Mouse (Mus musculus) lung, embryonic 15.5 days (tissue): Measurements from ENCODE around the gene Slc22a20. TPM values are rescaled to one million over a fixed set of nuclear protein-coding genes. Genes with fewer than 3 reads are reported as not detected.
A peak's percentile ranks its signal among the peaks of the same experiment; 100 is the strongest.

Experiments
- ATAC-seq: fragments of 200-750 bp; cut with Nextera tagmentation; 2 replicates; pipeline ENCODE4 v1.8.0; 2017; ENCODE audit warnings: moderate number of reproducible peaks, borderline replicate concordance; ENCODE audit not compliant: low FRiP score, low TSS enrichment; ENCODE audit errors: extremely low read depth
- H3K27ac ChIP-seq: fragments of 300-500 bp; sonication (generic); 2 replicates; pipeline ENCODE4 v1.5.1; 2015; ENCODE audit warnings: moderate library complexity, mild to moderate bottlenecking, inconsistent platforms
- H3K27me3 ChIP-seq: fragments of 300-500 bp; sonication (generic); 2 replicates; pipeline ENCODE4 v1.6.1; 2015; ENCODE audit warnings: inconsistent platforms
- H3K36me3 ChIP-seq: fragments of 300-500 bp; sonication (generic); 2 replicates; pipeline ENCODE4 v1.6.1; 2015; ENCODE audit warnings: inconsistent platforms
- H3K4me1 ChIP-seq: fragments of 300-500 bp; sonication (generic); 2 replicates; pipeline ENCODE4 v1.6.1; 2015; ENCODE audit warnings: inconsistent platforms
- H3K4me2 ChIP-seq: fragments of 300-500 bp; sonication (generic); 2 replicates; pipeline ENCODE4 v1.6.1; 2015; ENCODE audit warnings: inconsistent platforms, mild to moderate bottlenecking, moderate library complexity
- H3K4me3 ChIP-seq: fragments of 300-500 bp; sonication (generic); 2 replicates; pipeline ENCODE4 v1.5.1; 2015; ENCODE audit warnings: mild to moderate bottlenecking, inconsistent platforms
- H3K9ac ChIP-seq: fragments of 300-500 bp; sonication (generic); 2 replicates; pipeline ENCODE4 v1.6.1; 2015; ENCODE audit warnings: inconsistent platforms
- H3K9me3 ChIP-seq: fragments of 300-500 bp; sonication (generic); 2 replicates; pipeline ENCODE4 v1.6.1; 2016; ENCODE audit warnings: inconsistent platforms
- WGBS: fragments of 180-500 bp; shearing (Covaris S2); methylation state at CpG from one replicate; pipeline ENCODE4 v1.1.7; 2015; 5-methylcytosine and 5-hydroxymethylcytosine counted together
- polyA plus RNA-seq: library from polyadenylated mRNA; unstranded; fragments of >200 nt; fragmentation: Nextera tagmentation; extraction: Ambion mirVana; gene quantifications from 2 replicates; pipeline ENCODE4 v1.2.1, GENCODE M21; 2015

Gene Slc22a20
- polyA plus RNA-seq, 1 experiment from 2014 or later = not detected

DNA sequence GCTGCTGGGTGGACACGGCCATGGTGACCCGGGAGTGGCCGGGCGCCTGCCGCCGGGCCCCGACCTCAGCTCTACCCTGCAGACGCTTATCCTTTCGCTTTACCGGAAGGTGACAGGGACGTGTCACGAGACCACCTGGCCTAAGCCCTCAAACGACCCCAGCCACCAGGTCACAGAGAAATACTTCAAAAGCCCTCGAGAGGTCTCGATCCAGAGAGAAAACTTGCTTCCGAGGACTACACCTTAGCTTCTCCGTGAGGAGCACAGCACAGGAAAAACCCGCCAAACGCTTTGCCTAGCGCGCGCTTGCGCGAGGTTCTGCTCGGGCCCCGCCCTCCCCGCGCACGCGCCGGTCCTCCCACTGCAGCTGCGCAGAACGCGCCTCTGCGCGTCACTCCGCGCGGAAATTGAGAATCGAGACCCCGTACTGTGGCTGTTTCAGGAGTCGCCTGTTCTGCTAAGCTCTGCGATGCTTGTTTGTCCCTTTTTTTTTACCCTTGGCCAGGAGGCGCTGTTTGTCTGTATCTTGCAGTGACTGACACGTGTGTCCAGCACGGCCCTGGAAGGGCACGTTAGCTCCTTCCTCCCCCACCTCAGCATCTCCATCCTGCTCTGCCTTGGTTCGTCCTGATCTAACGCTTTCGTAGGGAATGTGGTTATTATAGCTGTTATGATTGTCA, 21.9 kb downstream of the Slc22a20 start, which contains the start of gene Pola2:
TSS of gene Pola2 (minus strand) at position 320 of the 680 bp plus-strand sequence.
- Histone ChIP-seq H3K9ac (peak within 1 kb of the TSS; percentile 79), H3K27me3 (no peaks in the 10 kb centered on the region), H3K4me2 (peak within 1 kb of the TSS; percentile 81), H3K4me1 (peaks cover 26% of the 10 kb centered on the region), H3K36me3 (peaks cover 6% of the 10 kb centered on the region; the same call in 1 of the 2 replicates), H3K4me3 (peak within 1 kb of the TSS; percentile 72), H3K9me3 (no peaks in the 10 kb centered on the region), H3K27ac (peak within 1 kb of the TSS; percentile 73)
- WGBS = under 1% methylated on average over 50 of the region's 50 CpGs
- peak; percentile 74 for ATAC-seq

DNA sequence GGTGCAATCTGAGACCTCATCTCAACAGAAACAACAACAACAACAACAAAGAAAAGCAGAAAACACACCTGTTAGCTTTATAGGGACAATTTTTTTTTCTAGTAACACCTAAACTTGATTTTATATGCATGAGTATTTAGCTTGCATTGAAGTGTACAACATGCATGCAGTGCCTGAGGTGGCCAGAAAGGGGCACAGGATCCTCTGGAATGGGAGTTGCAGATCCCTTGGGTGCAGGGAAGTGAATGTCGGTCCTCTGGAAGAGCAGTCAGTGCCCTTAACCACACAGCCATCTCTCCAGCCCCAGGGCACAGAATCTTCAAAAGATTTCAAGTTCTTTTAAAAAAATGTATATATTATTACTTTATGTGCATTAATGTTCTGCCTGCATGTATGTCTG, 23.3 kb downstream of the Slc22a20 start:
- peak overlapping the region; percentile 79 for H3K9ac ChIP-seq
- H3K27ac ChIP-seq = no peak overlapping the region
- ATAC-seq = no peak
- H3K4me2 ChIP-seq = peak overlapping the region; percentile 81
- WGBS = 9% methylated on average over 1 of the region's 1 CpGs
- peak overlapping the region; percentile 72 for H3K4me3 ChIP-seq
- no peaks in the 10 kb centered on the region for H3K27me3 ChIP-seq
- peaks cover 19% of the 10 kb centered on the region for H3K36me3 ChIP-seq
- peaks cover 26% of the 10 kb centered on the region for H3K4me1 ChIP-seq
- no peaks in the 10 kb centered on the region for H3K9me3 ChIP-seq

DNA sequence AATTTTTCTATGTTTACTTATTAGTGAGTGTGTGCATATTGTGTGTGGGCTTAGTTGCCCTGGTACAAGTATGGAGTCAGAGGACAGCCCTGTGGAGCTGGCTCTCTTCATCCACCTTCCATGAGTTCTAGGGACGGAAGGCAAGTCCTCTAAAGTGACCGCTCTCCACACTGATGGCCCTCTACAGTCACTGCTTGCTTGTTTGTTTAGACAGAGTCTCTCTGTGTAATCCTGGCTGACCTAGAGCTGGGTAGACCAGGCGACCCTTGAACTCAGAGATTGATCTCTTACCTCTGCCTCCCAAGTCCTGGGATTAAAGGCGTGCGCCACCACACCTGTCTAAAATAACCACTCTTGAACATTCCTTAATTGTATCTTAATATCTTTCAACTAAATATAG, 28.6 kb downstream of the Slc22a20 start:
- H3K4me1 ChIP-seq = peaks cover 28% of the 10 kb centered on the region
- peaks cover 53% of the 10 kb centered on the region for H3K36me3 ChIP-seq
- H3K27ac ChIP-seq = no peak overlapping the region
- WGBS = 82% methylated on average over 5 of the region's 5 CpGs
- no peaks in the 10 kb centered on the region for H3K9me3 ChIP-seq
- H3K4me3 ChIP-seq = no peak overlapping the region
- no peaks in the 10 kb centered on the region for H3K27me3 ChIP-seq
- no peak for ATAC-seq
- H3K4me2 ChIP-seq = no peak overlapping the region
- H3K9ac ChIP-seq = no peak overlapping the region

DNA sequence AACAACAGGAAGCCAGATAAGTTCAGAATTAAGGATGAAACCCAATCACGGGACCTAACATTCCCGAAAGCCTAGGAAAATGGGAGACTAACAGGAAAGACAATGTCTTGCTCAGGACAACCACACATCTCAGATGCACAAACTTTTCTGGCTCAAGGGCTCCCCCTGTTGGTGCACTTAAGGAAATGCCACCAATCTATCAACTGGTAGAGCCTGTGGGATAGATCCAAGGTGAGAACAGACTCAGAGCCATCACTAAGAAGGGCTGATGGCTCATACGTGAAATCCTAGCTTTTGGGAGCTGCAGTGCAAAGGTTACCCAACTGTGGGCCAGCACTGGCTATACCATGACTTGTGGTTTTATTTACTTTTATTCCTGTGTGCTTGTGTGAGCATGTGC, 29.3 kb downstream of the Slc22a20 start:
- H3K4me2 ChIP-seq = peak overlapping the region; percentile 41; the same call in 1 of the 2 replicates
- no peak overlapping the region for H3K9ac ChIP-seq
- H3K36me3 ChIP-seq = peaks cover 54% of the 10 kb centered on the region
- H3K4me3 ChIP-seq = no peak overlapping the region
- H3K27ac ChIP-seq = peak overlapping the region; percentile 22; the same call in 1 of the 2 replicates
- peak; percentile 39; the same call in 1 of the 2 replicates for ATAC-seq
- WGBS = 13% methylated on average over 3 of the region's 3 CpGs
- no peaks in the 10 kb centered on the region for H3K9me3 ChIP-seq
- no peaks in the 10 kb centered on the region for H3K27me3 ChIP-seq
- H3K4me1 ChIP-seq = peaks cover 22% of the 10 kb centered on the region

DNA sequence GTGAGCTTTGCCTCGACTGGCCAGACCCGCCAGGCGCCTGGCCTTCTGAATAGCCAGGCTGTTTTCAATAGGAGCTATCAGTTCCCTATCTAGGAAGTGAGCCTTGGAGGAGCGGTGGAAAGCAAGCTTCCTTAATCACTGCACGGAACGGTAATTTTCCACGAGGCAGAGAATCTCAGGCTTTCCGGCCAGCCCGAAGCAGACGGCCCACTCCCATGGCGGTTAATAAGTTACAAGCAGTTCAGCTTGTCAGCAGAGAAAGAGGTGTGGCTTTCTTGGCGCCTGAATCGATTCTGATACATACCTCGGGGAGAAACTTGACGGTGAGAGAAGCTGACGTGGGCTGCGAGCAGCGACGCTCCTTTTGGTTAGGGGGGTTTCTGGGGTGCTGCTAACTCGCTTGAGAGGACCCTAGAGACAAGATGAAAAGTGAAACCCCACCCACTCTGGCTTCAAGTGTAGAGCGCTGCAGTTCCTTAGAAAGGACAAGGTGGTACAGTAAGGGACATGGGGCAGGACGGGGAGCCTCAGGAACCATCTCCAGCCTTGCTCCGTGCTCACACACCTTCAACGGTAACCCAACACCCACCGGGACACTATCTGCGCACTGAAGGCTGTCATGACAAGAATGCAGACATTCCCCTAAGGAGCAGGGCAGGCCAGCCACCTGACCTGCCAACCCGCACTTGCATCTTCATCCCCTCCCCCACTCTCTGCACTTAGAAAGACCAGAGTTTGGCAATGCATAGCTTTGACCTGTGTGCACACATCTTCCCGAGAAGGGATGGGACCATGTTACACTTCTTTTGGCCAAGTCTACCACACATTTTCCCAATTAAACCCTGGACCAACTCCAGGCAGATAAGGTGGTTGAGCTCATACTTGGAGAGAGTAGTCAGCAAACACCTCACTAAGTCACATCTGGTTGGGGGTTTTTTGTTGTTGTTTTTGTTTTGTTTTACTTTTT, 30.0 kb downstream of the Slc22a20 start:
- WGBS = 46% methylated on average over 28 of the region's 28 CpGs
- ATAC-seq = peak; percentile 16; the same call in 1 of the 2 replicates
- H3K4me1 ChIP-seq = peaks cover 20% of the 10 kb centered on the region

DNA sequence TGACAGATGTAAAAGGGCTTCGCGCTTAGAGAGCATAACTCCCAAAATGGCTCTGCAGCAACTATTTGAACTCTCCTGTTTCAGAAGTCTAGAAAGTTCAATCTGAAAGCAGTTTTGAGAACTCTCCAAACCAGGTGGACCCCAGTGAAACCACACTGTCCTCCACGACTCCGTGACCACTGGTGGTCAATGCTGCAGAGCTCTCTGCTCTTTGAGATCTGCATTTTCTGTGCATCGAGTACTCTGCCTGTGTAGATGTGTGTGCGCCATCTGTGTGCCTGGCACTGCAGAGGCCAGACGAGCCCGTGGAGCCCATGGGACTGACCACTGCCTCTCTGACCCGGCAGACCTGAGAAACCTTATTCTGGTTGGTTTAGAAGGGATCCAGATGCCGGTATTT, 31.0 kb downstream of the Slc22a20 start:
- 89% methylated on average over 10 of the region's 10 CpGs for WGBS
- no peaks in the 10 kb centered on the region for H3K27me3 ChIP-seq
- no peak overlapping the region for H3K4me3 ChIP-seq
- peaks cover 72% of the 10 kb centered on the region for H3K36me3 ChIP-seq
- ATAC-seq = no peak
- no peak overlapping the region for H3K9ac ChIP-seq
- H3K9me3 ChIP-seq = no peaks in the 10 kb centered on the region
- H3K4me2 ChIP-seq = no peak overlapping the region
- H3K4me1 ChIP-seq = peaks cover 20% of the 10 kb centered on the region
- 0 out of 2 replicates have a peak overlapping the region, but pooled peaks have one; percentile 4 for H3K27ac ChIP-seq

More for the DNA sequence above, 30.0 kb downstream of the Slc22a20 start:
- H3K36me3 ChIP-seq = peaks cover 61% of the 10 kb centered on the region
- peak overlapping the region; percentile 41 for H3K4me2 ChIP-seq
- H3K27ac ChIP-seq = peak overlapping the region; percentile 57
- H3K27me3 ChIP-seq = no peaks in the 10 kb centered on the region
- H3K9ac ChIP-seq = no peak overlapping the region
- no peaks in the 10 kb centered on the region for H3K9me3 ChIP-seq
- H3K4me3 ChIP-seq = peak overlapping the region; percentile 10; the same call in 1 of the 2 replicates

DNA sequence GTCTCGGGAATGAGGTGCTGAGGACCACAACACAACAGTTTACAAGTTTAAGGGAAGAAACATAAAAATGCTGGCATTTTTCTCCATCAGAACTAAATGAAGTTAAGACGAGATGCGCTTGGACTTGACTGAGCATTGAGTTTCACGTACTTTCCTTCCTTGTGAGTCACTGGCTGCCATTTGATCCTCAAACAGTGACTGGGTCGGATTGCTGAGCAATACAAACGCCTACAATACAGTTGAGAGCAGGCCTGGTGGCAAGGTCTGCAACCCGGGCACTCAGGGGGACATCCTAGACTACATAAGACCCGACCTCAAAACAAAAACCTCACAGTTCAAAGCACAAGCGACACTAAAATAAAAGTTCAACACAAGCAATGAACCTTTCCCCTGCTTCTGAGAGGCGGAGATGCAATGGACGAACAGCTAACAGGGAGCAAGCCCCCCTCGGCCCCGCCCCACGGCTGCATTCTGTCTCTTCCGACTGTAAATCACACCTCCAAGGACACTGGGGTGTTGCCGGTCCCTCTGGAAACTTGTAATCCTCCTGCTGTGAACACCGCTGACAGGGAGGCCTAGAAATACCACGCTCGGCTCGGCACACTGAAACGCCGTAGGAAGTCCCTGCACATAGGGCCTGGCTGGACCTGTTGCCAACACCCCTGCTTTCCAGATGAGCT, 31.8 kb downstream of the Slc22a20 start:
- Histone ChIP-seq H3K9ac (no peak overlapping the region), H3K4me2 (no peak overlapping the region), H3K27me3 (no peaks in the 10 kb centered on the region), H3K4me3 (no peak overlapping the region), H3K9me3 (no peaks in the 10 kb centered on the region), H3K4me1 (peaks cover 20% of the 10 kb centered on the region), H3K36me3 (peaks cover 71% of the 10 kb centered on the region), H3K27ac (no peak overlapping the region)
- ATAC-seq = no peak
- WGBS = 83% methylated on average over 22 of the region's 22 CpGs

DNA sequence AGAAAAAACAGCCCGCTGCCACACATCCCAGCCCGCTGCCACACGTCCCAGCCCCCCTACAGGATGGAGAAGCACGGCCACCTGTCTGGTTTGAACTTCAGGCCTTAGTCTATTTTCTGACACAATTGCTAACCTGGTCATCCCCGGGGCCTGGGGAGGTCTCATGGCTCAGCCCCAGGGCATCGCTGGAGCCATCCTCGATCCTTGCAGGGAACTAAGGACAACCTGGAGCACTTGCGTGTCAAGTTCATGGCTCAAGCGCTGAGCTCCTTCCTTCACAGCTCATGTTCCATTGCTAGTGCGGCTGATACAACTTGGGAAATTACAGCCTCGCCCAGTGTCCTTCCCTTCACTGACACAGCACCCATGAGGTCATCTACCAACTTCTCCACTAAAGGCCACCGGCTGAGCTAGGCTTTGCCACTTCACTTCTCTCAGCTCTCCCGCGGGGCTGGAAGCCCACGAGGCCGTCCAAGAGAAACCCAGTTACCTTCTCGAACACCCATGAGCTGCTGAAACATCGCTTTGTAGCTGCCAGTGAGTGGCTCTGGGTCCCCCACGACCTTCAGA, 32.7 kb downstream of the Slc22a20 start:
- Histone ChIP-seq H3K4me3 (no peak overlapping the region), H3K4me2 (no peak overlapping the region), H3K36me3 (peaks cover 70% of the 10 kb centered on the region), H3K27me3 (no peaks in the 10 kb centered on the region), H3K9me3 (no peaks in the 10 kb centered on the region), H3K4me1 (peaks cover 20% of the 10 kb centered on the region), H3K9ac (no peak overlapping the region), H3K27ac (peak overlapping the region; percentile 67; the same call in 1 of the 2 replicates)
- ATAC-seq = no peak
- WGBS = 88% methylated on average over 19 of the region's 19 CpGs

DNA sequence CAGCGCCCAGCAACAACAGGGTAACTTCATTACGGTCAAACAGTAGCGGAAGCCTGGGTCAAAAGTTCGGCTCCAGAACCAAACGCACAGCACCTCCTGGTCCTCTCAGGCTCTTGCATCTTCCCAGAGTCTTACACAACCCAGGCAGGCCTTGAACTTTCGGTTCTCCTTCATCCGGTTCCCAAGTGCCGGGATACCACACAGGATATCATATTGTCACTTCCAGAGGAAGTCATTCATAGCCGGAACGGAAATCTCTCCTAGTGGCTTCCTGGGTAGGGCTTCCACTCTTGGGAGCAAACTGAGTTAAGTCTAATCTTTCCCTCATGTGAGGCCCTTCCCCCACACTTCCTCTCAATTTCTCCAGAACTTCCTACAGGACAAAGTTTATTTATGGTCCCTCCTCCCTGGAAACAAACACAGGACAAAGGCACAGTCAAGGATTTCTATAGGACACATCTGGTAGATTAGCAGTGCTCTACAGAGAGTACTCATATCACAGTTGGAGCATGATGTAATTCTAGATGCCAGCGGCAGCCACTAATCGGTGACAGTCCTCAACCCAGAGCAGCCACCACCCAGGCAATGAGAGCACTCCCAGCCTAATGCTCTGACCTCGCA, 33.8 kb downstream of the Slc22a20 start:
- peak overlapping the region; percentile 67 for H3K27ac ChIP-seq
- H3K4me2 ChIP-seq = peak overlapping the region; percentile 5; the same call in 1 of the 2 replicates
- peak; percentile 46; the same call in 1 of the 2 replicates for ATAC-seq
- H3K4me3 ChIP-seq = no peak overlapping the region
- peaks cover 71% of the 10 kb centered on the region for H3K36me3 ChIP-seq
- H3K27me3 ChIP-seq = no peaks in the 10 kb centered on the region
- H3K9ac ChIP-seq = no peak overlapping the region
- H3K4me1 ChIP-seq = peaks cover 20% of the 10 kb centered on the region
- 69% methylated on average over 13 of the region's 13 CpGs for WGBS
- no peaks in the 10 kb centered on the region for H3K9me3 ChIP-seq

DNA sequence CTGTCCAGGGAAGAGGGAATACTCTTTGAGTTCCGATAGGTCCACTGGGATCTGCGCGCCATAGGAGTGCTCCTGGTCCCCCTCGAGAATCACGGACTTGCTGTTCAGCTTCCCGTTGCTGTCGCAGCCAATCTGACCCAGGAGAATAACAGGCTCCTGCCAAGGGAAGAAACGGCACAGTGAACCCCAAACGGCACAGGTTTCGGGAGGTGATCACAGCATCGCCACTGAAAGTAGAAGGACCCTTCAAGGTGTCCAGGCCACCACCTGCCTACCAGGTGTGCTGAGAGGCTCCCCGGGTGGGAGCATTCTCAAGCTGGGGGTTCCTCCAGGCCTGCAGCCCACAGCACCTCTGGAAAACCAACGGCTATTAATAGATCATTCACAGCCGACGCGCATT, 34.3 kb downstream of the Slc22a20 start:
- Histone ChIP-seq H3K36me3 (peaks cover 67% of the 10 kb centered on the region), H3K4me3 (no peak overlapping the region), H3K9me3 (no peaks in the 10 kb centered on the region), H3K27me3 (no peaks in the 10 kb centered on the region), H3K27ac (peak overlapping the region; percentile 48; the same call in 1 of the 2 replicates), H3K4me1 (peaks cover 21% of the 10 kb centered on the region), H3K4me2 (peak overlapping the region; percentile 5; the same call in 1 of the 2 replicates), H3K9ac (no peak overlapping the region)
- ATAC-seq = no peak
- WGBS = 82% methylated on average over 16 of the region's 16 CpGs

DNA sequence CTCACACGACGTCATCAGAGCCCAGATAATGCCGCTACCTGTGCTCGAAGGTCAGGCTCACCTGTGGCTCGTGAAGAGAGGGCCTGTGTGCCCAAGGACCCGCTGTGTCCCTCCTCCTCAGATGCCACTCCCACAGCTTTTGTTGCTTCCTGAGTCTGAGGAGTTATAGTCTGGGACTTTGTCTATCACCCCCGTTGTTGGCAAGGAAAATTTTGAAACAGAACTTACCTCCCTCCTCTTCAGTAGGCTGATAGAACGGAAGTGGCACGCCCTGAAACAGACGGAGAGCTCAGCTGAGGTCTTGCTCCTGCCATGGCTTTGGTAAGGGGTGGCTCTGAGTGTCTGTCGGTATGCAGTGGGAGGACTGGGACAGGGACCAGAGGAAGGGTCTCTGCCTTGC, 35.7 kb downstream of the Slc22a20 start:
- H3K9ac ChIP-seq = no peak overlapping the region
- no peak overlapping the region for H3K4me2 ChIP-seq
- no peaks in the 10 kb centered on the region for H3K9me3 ChIP-seq
- no peak overlapping the region for H3K27ac ChIP-seq
- peaks cover 68% of the 10 kb centered on the region for H3K36me3 ChIP-seq
- ATAC-seq = no peak
- no peaks in the 10 kb centered on the region for H3K27me3 ChIP-seq
- H3K4me1 ChIP-seq = peaks cover 22% of the 10 kb centered on the region
- H3K4me3 ChIP-seq = no peak overlapping the region
- WGBS = 94% methylated on average over 11 of the region's 11 CpGs
